Mouse (Mus musculus): ENCODE measurements around the gene Bri3. TPM values are rescaled to one million over a fixed set of nuclear protein-coding genes. Genes with fewer than 3 reads are reported as not detected.

The Bri3 gene
- polyA plus RNA-seq, 1 experiment from 2014 or later = 132 TPM

DNA sequence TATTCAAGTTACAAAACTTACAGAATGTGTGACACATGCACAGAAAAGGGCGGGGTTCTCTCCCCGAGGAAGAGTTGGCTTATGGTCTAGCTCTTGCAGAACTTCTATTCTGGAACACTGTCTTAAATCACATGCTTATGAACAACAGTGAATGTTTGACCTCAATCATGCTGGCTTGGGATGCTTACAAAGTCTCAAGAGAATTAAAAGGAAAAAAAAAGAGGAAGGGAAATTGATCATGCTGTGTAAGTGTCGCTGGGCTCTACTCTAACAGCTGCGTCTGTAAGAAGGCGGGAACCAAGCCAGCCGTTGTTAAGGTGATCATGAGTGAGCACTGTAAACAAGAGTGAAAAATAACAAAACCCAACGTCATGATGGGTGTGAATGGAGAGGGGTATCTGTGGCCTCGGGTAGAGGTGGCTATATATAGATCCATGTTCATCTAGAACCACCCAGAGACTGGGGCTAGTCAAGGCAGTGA lies 39.4 kb downstream of the Bri3 start:
- Histone ChIP-seq H3K4me1 (replicated peaks) (no peaks in the 10 kb centered on the region), H3K4me3 (no peak overlapping the region), H3K27ac (replicated peaks) (no peak overlapping the region), H3K36me3 (peaks cover 11% of the 10 kb centered on the region), H3K9me3 (no peaks in the 10 kb centered on the region), H3K9ac (no peak overlapping the region), H3K4me2 (no peak overlapping the region), H3K27me3 (no peaks in the 10 kb centered on the region)
- WGBS = 67% methylated on average over 8 of the region's 8 CpGs
- ATAC-seq (ENCODE audit: low read depth) = no peak

DNA sequence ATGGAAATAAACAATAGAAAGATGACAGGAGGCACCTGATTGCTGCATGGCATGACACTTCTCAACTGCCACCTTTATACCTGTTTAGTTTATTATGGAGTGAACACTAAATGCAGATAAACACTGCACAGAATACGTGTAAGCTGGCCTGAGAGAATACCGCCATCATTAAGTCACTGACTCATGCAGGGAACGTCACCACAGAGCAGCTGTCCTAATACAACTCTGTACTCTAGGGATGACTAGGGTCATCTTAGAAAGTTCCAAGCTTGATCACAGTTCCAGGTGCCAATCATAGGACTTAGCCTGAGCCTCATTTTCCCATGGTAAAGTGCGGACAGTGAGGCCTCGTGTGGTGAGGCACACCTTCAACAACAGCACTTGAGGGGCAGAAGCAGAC lies 40.4 kb downstream of the Bri3 start:
- no peak overlapping the region for H3K9ac ChIP-seq
- no peak for ATAC-seq (ENCODE audit: low read depth)
- 81% methylated on average over 5 of the region's 5 CpGs for WGBS
- H3K9me3 ChIP-seq = no peaks in the 10 kb centered on the region
- H3K27me3 ChIP-seq = no peaks in the 10 kb centered on the region
- no peak overlapping the region for H3K4me3 ChIP-seq
- H3K36me3 ChIP-seq = peaks cover 5% of the 10 kb centered on the region
- no peaks in the 10 kb centered on the region for H3K4me1 ChIP-seq (replicated peaks)
- no peak overlapping the region for H3K27ac ChIP-seq (replicated peaks)
- H3K4me2 ChIP-seq = no peak overlapping the region

DNA sequence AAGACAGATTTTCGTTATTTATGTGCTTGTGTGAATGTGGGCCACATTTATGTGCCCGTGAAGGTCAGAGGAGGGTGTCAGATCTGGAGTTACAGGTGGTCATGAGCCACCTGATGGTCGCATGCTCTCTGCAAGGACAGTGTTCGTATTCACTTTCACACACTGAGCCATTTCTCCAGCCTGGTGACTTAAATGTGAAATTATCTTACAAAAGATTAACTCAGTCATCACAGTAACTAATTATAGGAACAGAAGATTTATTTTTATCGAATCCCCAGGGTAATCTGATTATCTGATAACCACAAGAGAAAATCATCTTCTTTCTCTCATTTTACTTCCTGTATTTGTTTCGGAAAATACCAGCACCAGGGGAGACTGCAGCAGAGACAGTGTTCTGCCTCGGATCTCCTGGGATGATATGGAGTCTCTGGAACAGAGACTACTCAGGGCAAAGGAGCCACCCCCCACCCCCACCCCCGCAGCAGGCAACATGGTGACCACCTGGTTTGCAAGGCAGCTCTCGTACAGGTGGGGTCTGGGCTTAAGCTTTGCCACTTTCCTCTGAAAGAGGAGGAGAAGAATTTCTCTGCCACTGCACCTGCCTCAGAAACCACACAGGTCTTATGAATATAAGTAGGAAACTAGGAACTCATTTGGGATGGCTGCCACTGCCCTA lies 42.5 kb downstream of the Bri3 start:
- 77% methylated on average over 9 of the region's 9 CpGs for WGBS
- no peaks in the 10 kb centered on the region for H3K27me3 ChIP-seq

DNA sequence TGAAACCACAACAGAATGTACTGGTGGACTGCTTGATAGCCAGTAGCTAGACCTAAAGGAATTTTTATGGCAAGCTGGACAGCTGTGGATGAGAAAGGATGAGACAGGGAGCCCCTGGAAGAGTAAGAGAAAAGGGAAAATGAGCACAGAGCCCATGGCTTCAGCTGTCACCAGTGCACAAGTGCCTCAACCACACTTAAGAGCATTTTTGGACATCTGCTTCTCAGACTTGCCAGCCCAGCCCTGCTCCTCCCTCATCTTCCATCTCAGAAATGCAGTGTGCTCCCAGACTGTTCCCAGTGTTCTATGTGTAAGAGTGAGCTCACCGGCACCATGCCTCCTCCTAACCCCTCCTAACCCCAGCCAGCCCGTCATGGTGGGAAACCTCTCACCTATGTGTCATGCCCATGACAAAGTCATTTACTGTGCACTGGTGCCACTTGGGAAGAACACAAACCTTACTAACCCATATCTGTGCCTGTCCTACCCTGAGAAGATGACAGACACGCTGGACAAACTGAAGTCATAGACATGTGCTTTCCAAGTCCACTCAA lies 43.1 kb downstream of the Bri3 start:
- 84% methylated on average over 3 of the region's 3 CpGs for WGBS
- Histone ChIP-seq H3K27ac (replicated peaks) (no peak overlapping the region), H3K27me3 (no peaks in the 10 kb centered on the region), H3K36me3 (no peaks in the 10 kb centered on the region), H3K9me3 (no peaks in the 10 kb centered on the region), H3K4me1 (replicated peaks) (no peaks in the 10 kb centered on the region), H3K9ac (no peak overlapping the region), H3K4me2 (no peak overlapping the region), H3K4me3 (no peak overlapping the region)
- no peak for ATAC-seq (ENCODE audit: low read depth)

More for the DNA sequence above, 42.5 kb downstream of the Bri3 start:
- Histone ChIP-seq H3K4me2 (no peak overlapping the region), H3K36me3 (no peaks in the 10 kb centered on the region), H3K4me3 (no peak overlapping the region), H3K9me3 (no peaks in the 10 kb centered on the region), H3K4me1 (replicated peaks) (no peaks in the 10 kb centered on the region), H3K9ac (no peak overlapping the region), H3K27ac (replicated peaks) (no peak overlapping the region)
- no peak for ATAC-seq (ENCODE audit: low read depth)

DNA sequence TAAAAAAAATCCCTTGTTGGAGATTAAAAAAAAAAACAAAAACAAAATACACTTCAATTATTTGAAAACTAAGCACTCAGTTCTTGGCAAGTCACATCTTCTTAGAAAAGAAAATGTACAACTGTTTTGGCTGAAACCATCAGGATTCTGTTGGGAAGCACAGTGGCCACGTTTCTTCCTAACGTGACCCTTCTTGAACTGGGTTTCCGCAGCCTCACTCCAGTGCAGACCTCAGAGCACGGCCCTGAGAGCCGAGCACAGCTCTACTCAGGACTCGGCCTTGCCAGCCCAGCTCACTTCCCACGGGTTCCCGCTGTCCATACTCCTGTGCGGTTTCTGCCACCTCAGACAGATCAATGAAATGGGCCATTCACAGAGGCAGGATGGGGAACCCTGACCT lies 44.2 kb downstream of the Bri3 start:
- Histone ChIP-seq H3K4me1 (replicated peaks) (no peaks in the 10 kb centered on the region), H3K27ac (replicated peaks) (no peak overlapping the region), H3K27me3 (no peaks in the 10 kb centered on the region), H3K4me2 (no peak overlapping the region), H3K9ac (no peak overlapping the region), H3K9me3 (no peaks in the 10 kb centered on the region), H3K4me3 (no peak overlapping the region), H3K36me3 (no peaks in the 10 kb centered on the region)
- WGBS = 93% methylated on average over 9 of the region's 9 CpGs
- ATAC-seq (ENCODE audit: low read depth) = no peak

DNA sequence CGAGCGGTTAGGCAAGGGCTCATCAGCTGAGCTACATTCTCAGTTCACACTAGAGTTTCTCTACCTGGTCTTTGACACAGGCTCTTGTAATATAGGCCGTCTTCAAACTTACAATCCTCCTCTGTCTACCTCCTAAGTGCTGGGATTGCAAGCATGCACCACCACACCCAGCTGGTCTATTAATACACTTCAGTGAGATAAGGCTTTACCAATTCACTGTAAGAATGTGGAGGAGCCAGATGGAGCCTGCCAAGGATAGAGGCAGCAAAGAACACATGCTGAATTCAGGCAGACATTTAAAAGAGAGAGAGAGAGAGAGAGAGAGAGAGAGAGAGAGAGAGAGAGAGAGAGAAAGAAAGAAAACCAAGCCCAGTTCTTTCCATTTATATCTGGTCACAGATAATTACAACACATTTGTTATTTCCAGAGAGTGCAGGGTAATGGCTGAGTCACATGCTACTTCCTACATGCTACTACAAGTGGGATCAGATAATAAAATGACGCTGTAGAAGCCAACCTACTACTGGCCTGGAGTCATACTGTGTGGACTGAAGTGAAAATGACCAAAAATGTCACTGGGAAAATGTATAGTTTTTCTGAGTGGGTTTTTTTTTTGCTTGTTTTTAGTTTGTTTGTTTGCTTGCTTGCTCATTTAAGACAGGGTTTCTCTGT lies 45.7 kb downstream of the Bri3 start:
- WGBS = 91% methylated on average over 4 of the region's 4 CpGs
- H3K27me3 ChIP-seq = no peaks in the 10 kb centered on the region
- no peak overlapping the region for H3K27ac ChIP-seq (replicated peaks)
- H3K9me3 ChIP-seq = no peaks in the 10 kb centered on the region
- no peaks in the 10 kb centered on the region for H3K4me1 ChIP-seq (replicated peaks)
- H3K4me2 ChIP-seq = no peak overlapping the region
- no peak overlapping the region for H3K4me3 ChIP-seq
- ATAC-seq (ENCODE audit: low read depth) = no peak
- no peak overlapping the region for H3K9ac ChIP-seq
- no peaks in the 10 kb centered on the region for H3K36me3 ChIP-seq

- no peak overlapping the region for H3K4me2 ChIP-seq
- no peak overlapping the region for H3K9ac ChIP-seq
- no peak overlapping the region for H3K27ac ChIP-seq (replicated peaks)
- no peaks in the 10 kb centered on the region for H3K9me3 ChIP-seq
- no peaks in the 10 kb centered on the region for H3K27me3 ChIP-seq
- no peak overlapping the region for H3K4me3 ChIP-seq
- no peak for ATAC-seq (ENCODE audit: low read depth)
- no peaks in the 10 kb centered on the region for H3K36me3 ChIP-seq
- H3K4me1 ChIP-seq (replicated peaks) = no peaks in the 10 kb centered on the region
- 85% methylated on average over 7 of the region's 7 CpGs for WGBS
These were observed 50.7 kb downstream of the Bri3 start for GRCm38 (mm10) chr5:144294908-144295307.

GRCm38 (mm10) chr5:144295357-144295756 lies 51.1 kb downstream of the Bri3 start:
- Histone ChIP-seq H3K27me3 (no peaks in the 10 kb centered on the region), H3K4me3 (no peak overlapping the region), H3K9me3 (no peaks in the 10 kb centered on the region), H3K4me1 (replicated peaks) (no peaks in the 10 kb centered on the region), H3K27ac (replicated peaks) (no peak overlapping the region), H3K36me3 (no peaks in the 10 kb centered on the region), H3K9ac (no peak overlapping the region), H3K4me2 (no peak overlapping the region)
- 68% methylated on average over 1 of the region's 1 CpGs for WGBS
- ATAC-seq (ENCODE audit: low read depth) = no peak

- Histone ChIP-seq H3K4me2 (no peak overlapping the region), H3K4me3 (no peak overlapping the region), H3K36me3 (no peaks in the 10 kb centered on the region), H3K9me3 (no peaks in the 10 kb centered on the region), H3K27me3 (no peaks in the 10 kb centered on the region), H3K9ac (no peak overlapping the region), H3K27ac (replicated peaks) (no peak overlapping the region), H3K4me1 (replicated peaks) (no peaks in the 10 kb centered on the region)
- no peak for ATAC-seq (ENCODE audit: low read depth)
- WGBS = 81% methylated on average over 7 of the region's 7 CpGs
These were observed 51.9 kb downstream of the Bri3 start for GRCm38 (mm10) chr5:144296090-144296604.

DNA sequence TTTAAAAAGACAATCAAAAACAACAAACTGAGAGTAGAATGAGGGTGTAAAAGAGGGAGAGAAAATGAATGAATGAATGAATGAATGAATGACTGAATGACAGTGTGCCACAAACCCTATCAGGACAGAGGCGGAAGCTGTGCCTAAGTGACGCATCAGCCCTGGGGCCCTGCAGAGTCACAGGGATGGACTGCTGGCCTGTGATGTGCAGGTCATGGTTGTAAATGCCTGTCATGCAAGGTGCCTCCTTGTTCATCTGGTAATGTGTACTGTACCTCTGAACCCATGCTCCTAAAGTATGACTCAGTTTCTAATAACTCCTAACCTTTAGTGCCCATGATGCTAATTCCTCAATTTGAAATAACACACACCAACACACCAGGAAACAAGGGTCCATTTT lies 58.8 kb downstream of the Bri3 start:
- Histone ChIP-seq H3K27me3 (no peaks in the 10 kb centered on the region), H3K9ac (no peak overlapping the region), H3K36me3 (no peaks in the 10 kb centered on the region), H3K9me3 (no peaks in the 10 kb centered on the region), H3K4me1 (replicated peaks) (no peaks in the 10 kb centered on the region), H3K4me3 (no peak overlapping the region), H3K27ac (replicated peaks) (no peak overlapping the region), H3K4me2 (no peak overlapping the region)
- 87% methylated on average over 2 of the region's 2 CpGs for WGBS
- ATAC-seq (ENCODE audit: low read depth) = no peak

DNA sequence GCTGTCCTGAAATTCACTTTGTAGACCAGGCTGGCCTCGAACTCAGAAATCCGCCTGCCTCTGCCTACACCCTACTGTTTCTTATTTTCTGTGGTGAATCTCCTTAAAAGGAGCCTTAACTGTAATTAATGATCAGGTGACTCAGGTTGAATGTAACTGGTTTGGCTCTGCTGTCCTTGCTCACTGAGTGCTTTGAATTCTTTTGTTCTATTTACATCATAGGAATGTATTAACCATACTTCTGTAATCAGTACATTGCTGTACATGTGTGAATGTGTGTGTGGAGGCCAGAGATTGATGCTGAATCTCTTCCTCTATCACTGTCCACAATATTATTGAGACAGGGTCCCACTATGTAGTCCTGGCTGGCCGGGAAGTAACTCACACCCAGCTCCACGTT lies 64.7 kb downstream of the Bri3 start:
- no peak overlapping the region for H3K4me2 ChIP-seq
- no peak for ATAC-seq (ENCODE audit: low read depth)
- H3K36me3 ChIP-seq = no peaks in the 10 kb centered on the region
- WGBS = 81% methylated on average over 4 of the region's 4 CpGs
- H3K4me3 ChIP-seq = no peak overlapping the region
- no peaks in the 10 kb centered on the region for H3K9me3 ChIP-seq
- H3K27ac ChIP-seq (replicated peaks) = no peak overlapping the region
- no peaks in the 10 kb centered on the region; the same call in 1 of the 2 replicates for H3K4me1 ChIP-seq (replicated peaks)
- no peaks in the 10 kb centered on the region for H3K27me3 ChIP-seq
- no peak overlapping the region for H3K9ac ChIP-seq

DNA sequence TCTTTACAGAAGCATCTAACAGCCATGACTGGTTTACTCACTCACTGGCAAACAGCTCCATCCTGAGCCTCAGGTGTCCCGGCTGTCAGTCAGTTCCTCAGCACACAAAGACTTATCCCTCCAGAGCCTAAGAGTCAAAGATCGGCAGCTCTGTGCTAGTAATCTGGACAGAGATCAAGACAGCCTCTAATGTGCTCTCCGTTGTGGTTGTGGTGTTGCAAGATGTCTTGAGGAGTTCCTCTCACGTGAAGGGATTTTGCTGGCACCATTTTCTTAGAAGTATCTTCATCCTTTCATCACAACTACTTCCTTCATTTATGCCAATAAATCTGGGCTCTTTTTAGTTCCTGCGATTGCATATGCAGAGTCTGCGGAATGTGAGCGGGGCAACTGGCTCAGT lies 67.9 kb downstream of the Bri3 start:
- Histone ChIP-seq H3K27me3 (no peaks in the 10 kb centered on the region), H3K36me3 (no peaks in the 10 kb centered on the region), H3K9me3 (no peaks in the 10 kb centered on the region), H3K27ac (replicated peaks) (no peak overlapping the region), H3K4me1 (replicated peaks) (no peaks in the 10 kb centered on the region; the same call in 1 of the 2 replicates), H3K9ac (no peak overlapping the region), H3K4me3 (no peak overlapping the region), H3K4me2 (no peak overlapping the region)
- WGBS = 91% methylated on average over 7 of the region's 7 CpGs
- ATAC-seq (ENCODE audit: low read depth) = no peak

Measured in neural tube, embryonic 13.5 days (tissue).